Mouse (Mus musculus) G1E (cell line): ENCODE data around the gene Scaf1. TPM values are rescaled to one million over a fixed set of nuclear protein-coding genes. Genes with fewer than 3 reads are reported as not detected.

Experiments used
- ATAC-seq: 2 replicates; pipeline ENCODE4 v1.8.0; 2016; ENCODE audit warnings: mild to moderate bottlenecking; ENCODE audit not compliant: insufficient number of reproducible peaks, poor library complexity, low FRiP score, severe bottlenecking; ENCODE audit errors: extremely low read depth
- DNase-seq: peaks from one replicate; pipeline ENCODE4 v3.0.0; 2012; ENCODE audit warnings: low spot score
- H3K27me3 ChIP-seq: 2 replicates; pipeline ENCODE4 v1.6.1; 2012; ENCODE audit warnings: mild to moderate bottlenecking, low read length, inconsistent platforms; ENCODE audit not compliant: insufficient read depth
- H3K36me3 ChIP-seq: replicated peaks from 2 replicates; pipeline ENCODE3; 2012; ENCODE audit warnings: mild to moderate bottlenecking, inconsistent platforms
- H3K4me1 ChIP-seq: 2 replicates; pipeline ENCODE4 v1.6.1; 2012; ENCODE audit warnings: low read depth, low read length, inconsistent platforms, mixed read lengths; ENCODE audit not compliant: insufficient read depth
- H3K4me3 ChIP-seq: 2 replicates; pipeline ENCODE4 v1.5.1; 2012; ENCODE audit warnings: low read depth, mild to moderate bottlenecking, inconsistent platforms, low read length, moderate library complexity, mixed read lengths
- H3K9me3 ChIP-seq: replicated peaks from 2 replicates; pipeline ENCODE4 v1.6.1; 2012; ENCODE audit warnings: inconsistent platforms
- CTCF ChIP-seq: IDR thresholded peaks from 2 replicates; pipeline ENCODE4 v1.5.1; 2012; ENCODE audit warnings: low read depth, low read length, inconsistent platforms, mixed read lengths
- GATA1 ChIP-seq: IDR thresholded peaks from 2 replicates; pipeline ENCODE4 v1.6.1; 2012; ENCODE audit warnings: borderline replicate concordance, low read length, inconsistent platforms, mixed read lengths
- GATA2 ChIP-seq: IDR thresholded peaks from 2 replicates; pipeline ENCODE4 v1.6.1; 2012; ENCODE audit warnings: low read depth, low read length, inconsistent platforms, borderline replicate concordance
- POLR2AphosphoS5 ChIP-seq: IDR thresholded peaks from 2 replicates; pipeline ENCODE4 v1.6.1; 2012; ENCODE audit warnings: low read depth, low read length, inconsistent platforms; ENCODE audit not compliant: insufficient replicate concordance
- TAL1 ChIP-seq: conservative IDR thresholded peaks from 2 replicates; pipeline ENCODE4 v1.6.1; 2012; ENCODE audit warnings: low read depth, low read length, inconsistent platforms, mixed read lengths
- polyA plus RNA-seq: library from polyadenylated mRNA; stranded (reverse); fragments of >175 nt; gene quantifications from 2 replicates; pipeline ENCODE4 v1.2.3, GENCODE M21; 2012
- total RNA-seq, 2 experiments: library from RNA; stranded (forward) in 1 of 2; stranded (reverse) in 1 of 2; fragments of 200-1000 nt in 1 of 2; fragments of >200 nt in 1 of 2; fragmentation: Nextera tagmentation in 1 of 2; gene quantifications; 2 replicates each; pipeline ENCODE4 v1.2.3; 2014 to 2017

Gene Scaf1
- total and polyA plus RNA-seq, 3 experiments = 13.5 to 203 (median 111) TPM

DNA sequence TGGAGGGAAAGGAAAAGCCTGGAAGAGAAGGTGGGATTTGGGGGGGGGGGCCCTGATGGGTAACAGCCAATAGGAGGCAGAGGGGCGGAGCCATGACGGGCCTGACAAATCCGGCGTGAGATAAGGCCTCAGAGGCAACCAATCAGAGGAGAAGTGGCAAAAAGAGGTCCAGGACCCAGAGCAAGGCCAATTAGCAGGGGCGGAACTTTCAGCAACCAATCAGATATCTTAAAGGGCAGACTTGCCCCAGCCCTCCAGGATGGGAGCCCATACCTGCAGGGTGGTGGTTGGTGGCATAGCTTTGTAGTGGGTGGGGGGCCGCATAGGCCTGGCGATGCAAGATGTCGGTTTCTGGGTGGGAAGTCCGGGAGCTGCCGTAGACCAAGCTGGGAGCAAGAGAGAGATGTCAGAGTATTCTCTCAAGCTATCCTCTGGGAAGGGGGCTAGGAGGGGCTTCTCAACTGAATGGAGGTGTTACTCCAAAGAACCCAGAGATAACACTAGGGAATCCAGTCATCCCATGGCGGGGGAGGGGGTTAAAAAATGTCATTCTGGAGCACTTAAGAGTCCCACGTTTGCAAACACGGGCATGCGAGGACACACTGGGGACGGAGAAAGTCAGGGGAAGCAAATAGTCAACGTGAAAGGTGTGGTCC lies 34.9 kb upstream of the Scaf1 start:
- H3K36me3 ChIP-seq = peaks cover 57% of the 10 kb centered on the region
- no peaks in the 10 kb centered on the region for H3K27me3 ChIP-seq
- no peak for TF ChIP-seq TAL1
- no peak for TF ChIP-seq GATA2
- no peak for TF ChIP-seq POLR2AphosphoS5
- no peak for TF ChIP-seq CTCF
- TF ChIP-seq GATA1 = no peak
- no peaks in the 10 kb centered on the region for H3K9me3 ChIP-seq
- H3K4me1 ChIP-seq = peaks cover 58% of the 10 kb centered on the region
- DNase-seq (peak; percentile 83), ATAC-seq (peak; percentile 47)
- H3K4me3 ChIP-seq = peak overlapping the region; percentile 85

DNA sequence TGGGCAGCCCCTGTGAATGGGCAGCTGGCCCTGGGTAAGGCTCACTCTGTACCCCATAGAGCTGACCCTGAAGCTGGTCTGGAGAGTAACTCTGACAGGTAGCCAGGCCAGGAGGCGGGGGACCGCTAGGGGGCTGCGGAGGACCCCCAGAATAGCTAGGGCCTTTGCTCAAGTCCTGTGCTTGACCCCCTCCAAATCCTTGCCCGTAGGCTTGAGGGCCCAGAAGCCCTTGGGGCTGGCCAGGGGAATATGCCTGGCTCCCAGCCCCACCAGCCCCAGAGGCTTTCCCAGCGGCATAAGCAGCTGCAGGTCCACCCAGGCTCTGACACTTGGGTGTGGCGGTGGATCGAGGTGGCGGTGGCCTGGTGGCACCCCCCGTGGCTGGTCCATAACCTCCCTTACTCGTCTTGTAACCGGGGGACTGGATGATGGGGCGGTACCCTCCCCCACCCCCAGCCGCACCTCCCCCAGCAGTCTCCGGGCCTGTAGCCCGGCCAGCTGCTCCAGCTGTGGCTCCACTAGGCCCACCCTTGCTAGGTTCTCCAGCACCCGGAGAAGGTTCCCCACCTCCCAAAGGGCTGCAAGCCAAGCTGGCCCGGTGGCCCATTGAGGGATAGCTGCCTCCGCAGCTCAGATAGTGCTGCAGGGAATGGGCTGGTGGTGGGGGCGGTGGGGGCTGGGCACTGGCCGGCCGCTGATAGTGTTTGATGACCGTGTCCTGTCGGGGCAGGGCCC lies 32.9 kb upstream of the Scaf1 start:
- Histone ChIP-seq H3K4me3 (no peak overlapping the region), H3K4me1 (peaks cover 53% of the 10 kb centered on the region), H3K27me3 (no peaks in the 10 kb centered on the region), H3K9me3 (no peaks in the 10 kb centered on the region), H3K36me3 (peaks cover 76% of the 10 kb centered on the region)
- DNase-seq (no peak), ATAC-seq (no peak)
- TF ChIP-seq GATA2 (no peak), POLR2AphosphoS5 (no peak), TAL1 (no peak), CTCF (no peak), GATA1 (no peak)

DNA sequence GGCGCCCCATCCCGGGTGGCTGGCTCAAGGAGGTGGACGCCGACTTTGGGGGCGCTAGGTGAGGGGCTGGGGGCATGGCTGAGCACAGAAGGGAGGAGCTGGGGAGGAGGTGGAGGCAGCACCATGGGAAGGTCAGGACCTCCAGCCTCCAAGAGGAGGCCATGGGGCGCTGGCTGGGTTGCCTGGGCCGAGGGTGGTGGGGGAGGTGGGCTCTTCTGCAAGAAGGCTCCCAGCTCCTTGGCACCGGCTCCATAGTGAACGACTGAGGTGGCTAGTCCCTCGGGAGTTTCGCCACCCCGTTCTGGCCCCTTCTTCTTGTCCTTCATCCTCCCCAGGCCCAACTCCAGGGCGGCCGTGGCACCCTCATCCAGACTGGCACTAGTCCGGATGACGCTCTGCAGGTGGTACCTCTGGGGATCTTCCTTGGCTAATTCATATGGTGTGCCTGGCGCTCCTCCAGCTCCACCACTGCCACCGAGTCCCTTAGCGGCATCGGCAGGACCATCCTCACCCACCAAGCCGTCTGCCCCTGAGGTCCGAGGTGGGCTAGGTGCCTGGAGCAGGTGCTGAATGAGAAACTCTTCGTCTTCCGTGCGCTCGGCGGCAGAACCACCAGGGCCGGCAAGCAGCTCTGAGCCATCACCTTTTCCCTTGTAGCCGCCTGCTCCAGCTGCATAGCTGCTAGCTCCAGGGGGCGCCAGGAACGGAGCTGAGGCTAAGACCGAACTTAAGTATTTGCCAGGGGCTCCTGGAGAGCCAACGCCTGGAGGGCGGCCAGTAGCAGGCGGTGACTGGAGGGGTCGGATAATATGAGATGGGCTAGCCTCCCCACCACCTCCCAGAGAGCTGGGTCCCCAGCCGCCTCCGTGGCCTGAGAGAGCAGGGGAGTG lies 32.1 kb upstream of the Scaf1 start:
- Histone ChIP-seq H3K27me3 (no peaks in the 10 kb centered on the region), H3K36me3 (peaks cover 84% of the 10 kb centered on the region), H3K4me1 (peaks cover 48% of the 10 kb centered on the region), H3K4me3 (no peak overlapping the region), H3K9me3 (no peaks in the 10 kb centered on the region)
- DNase-seq (no peak), ATAC-seq (no peak)
- no peak for TF ChIP-seq CTCF
- no peak for TF ChIP-seq POLR2AphosphoS5
- no peak for TF ChIP-seq GATA2
- TF ChIP-seq GATA1 = no peak
- TF ChIP-seq TAL1 = no peak

DNA sequence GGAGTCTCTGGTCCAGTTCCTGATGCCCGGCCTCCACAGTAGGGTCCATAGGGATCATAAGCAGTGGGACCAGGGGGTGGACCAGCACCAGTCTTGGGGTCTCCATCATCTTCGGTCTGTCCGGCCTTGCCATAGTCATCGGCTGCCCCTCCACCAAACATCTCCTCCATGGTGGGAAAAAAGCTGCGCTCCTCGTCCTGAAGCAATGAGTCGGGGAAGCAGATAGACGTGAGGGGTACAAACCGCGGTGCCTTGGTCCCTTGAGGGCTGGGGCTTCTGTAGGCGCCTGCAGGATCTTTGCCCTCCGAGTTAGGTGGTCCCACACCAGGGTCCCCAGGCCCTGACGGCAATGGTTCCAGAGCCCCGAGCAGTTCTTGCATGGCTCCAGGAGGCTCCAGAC lies 31.3 kb upstream of the Scaf1 start:
- Histone ChIP-seq H3K27me3 (no peaks in the 10 kb centered on the region), H3K4me3 (no peak overlapping the region), H3K4me1 (peaks cover 53% of the 10 kb centered on the region), H3K36me3 (peaks cover 92% of the 10 kb centered on the region), H3K9me3 (no peaks in the 10 kb centered on the region)
- ATAC-seq (no peak), DNase-seq (no peak)
- no peak for TF ChIP-seq POLR2AphosphoS5
- TF ChIP-seq CTCF = no peak
- no peak for TF ChIP-seq TAL1
- no peak for TF ChIP-seq GATA1
- no peak for TF ChIP-seq GATA2

DNA sequence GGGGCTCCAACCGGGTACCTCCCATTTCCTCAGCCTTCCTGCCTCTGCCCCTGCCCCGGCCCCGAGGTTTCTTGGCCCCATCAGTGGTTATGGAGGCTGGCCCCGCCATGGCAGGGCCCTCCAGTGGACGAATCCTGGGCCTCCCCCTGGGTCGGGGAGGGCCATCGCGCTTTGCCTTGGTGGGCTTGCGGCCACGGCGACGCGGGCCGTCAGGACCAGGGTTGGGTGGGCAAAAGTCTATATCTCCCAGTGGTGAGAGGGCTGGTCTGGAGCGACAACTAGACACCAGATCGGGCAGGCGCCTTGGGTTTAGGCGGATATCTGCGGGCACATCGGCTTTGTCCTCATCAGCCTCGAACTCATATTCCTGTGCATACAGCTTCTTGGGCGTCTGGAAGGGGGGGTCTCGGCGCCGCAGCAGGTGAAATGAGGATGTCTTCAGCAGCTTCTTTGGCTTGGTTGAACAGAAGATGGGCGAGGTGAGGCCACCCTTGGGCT lies 30.7 kb upstream of the Scaf1 start:
- peaks cover 48% of the 10 kb centered on the region for H3K4me1 ChIP-seq
- no peak overlapping the region for H3K4me3 ChIP-seq
- H3K9me3 ChIP-seq = no peaks in the 10 kb centered on the region
- ATAC-seq (no peak), DNase-seq (no peak)
- no peak for TF ChIP-seq GATA2
- TF ChIP-seq POLR2AphosphoS5 = no peak
- TF ChIP-seq CTCF = no peak
- no peak for TF ChIP-seq GATA1
- no peak for TF ChIP-seq TAL1
- peaks cover 98% of the 10 kb centered on the region for H3K36me3 ChIP-seq
- no peaks in the 10 kb centered on the region for H3K27me3 ChIP-seq

DNA sequence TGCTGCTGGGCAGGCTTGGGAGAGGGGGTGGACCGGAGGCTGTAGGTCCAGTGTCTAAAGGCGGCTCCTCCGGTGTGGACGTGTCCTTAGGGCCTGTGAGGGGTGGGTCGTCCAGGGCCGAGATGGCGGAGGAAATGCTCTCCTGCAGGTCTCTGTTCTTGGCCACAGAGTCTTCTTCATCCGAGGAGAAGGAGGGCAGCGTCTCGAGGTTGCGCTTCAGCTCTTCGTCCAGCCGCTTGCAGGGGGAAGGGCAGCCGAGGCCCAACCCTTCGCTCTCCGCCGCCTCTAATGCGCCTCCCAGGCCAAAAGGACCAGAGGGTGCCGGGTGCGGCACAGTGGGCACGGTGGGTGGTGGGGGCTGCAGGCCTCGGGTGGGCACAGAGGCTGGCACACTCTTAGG lies 29.6 kb upstream of the Scaf1 start:
- H3K4me3 ChIP-seq = no peak overlapping the region
- H3K27me3 ChIP-seq = no peaks in the 10 kb centered on the region
- DNase-seq (no peak), ATAC-seq (no peak)
- no peaks in the 10 kb centered on the region for H3K9me3 ChIP-seq
- peaks cover 37% of the 10 kb centered on the region for H3K4me1 ChIP-seq
- peaks cover 99% of the 10 kb centered on the region for H3K36me3 ChIP-seq
- TF ChIP-seq CTCF (no peak), TAL1 (no peak), POLR2AphosphoS5 (no peak), GATA1 (no peak)
